Mouse (Mus musculus) bone marrow macrophage, adult 2 months (primary cell): ENCODE results near the gene Ptgir.

ENCODE experiments used
- CTCF ChIP-seq: IDR thresholded peaks from 2 replicates; pipeline ENCODE4 v1.5.1; 2012; ENCODE audit warnings: low read depth, mild to moderate bottlenecking, low read length, moderate library complexity
- POLR2A ChIP-seq: IDR thresholded peaks from 2 replicates; pipeline ENCODE4 v1.6.1; 2012; ENCODE audit warnings: mild to moderate bottlenecking, low read depth, low read length, borderline replicate concordance

DNA sequence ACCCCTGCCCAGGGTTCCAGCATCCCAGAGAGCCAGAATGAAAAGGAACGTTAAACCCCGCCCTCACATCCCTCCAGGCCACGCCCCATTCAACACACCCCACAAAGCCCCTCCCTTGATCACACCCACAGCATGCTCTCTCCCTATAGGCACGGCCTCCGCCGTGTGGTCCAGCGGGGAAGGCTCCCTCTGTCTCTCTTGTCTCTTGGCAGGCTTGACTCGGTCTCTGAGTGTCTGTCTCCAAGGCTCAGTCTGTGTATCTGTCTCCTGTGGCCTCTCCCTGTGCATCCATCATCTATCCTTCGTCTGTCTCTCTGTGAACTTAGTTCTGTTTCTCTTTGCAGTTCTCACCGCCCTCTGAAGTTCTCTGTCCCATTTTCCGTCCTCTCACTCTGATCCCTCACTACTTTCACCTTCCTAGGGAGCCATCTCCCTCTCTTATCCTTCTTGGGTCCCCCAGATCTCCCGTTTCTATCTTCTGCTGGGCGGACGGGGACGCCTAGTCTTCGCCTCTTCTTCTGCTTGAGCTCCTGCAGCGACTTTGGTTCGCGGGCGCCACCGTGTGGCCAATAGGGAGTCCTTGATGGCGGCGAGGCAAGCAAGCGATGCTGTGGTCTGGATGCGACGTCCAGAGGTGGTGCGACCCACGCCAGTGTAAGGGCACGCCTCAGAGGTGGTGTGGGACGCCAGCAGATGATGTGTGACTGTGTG lies 14.5 kb upstream of the Ptgir start, which contains the start of gene Gng8:
- TF ChIP-seq CTCF (peak; percentile 59), POLR2A (no peak)
